Mouse (Mus musculus) C2C12 (cell line): ENCODE measurements around the gene Denr. TPM values are rescaled to one million over a fixed set of nuclear protein-coding genes. Genes with fewer than 3 reads are reported as not detected.

Experiments
- H3K27me3 ChIP-seq: one replicate; pipeline ENCODE4 v1.6.1; 2011; ENCODE audit not compliant: control insufficient read depth, insufficient read depth, insufficient read length
- H3K36me3 ChIP-seq: one replicate; pipeline ENCODE4 v1.6.1; 2011; ENCODE audit not compliant: control insufficient read depth, insufficient read depth
- H3K4me3 ChIP-seq: one replicate; pipeline ENCODE4 v1.5.1; 2011; ENCODE audit warnings: mild to moderate bottlenecking, control low read depth; ENCODE audit not compliant: poor library complexity, insufficient read depth, severe bottlenecking
- H3K79me2 ChIP-seq: one replicate; pipeline ENCODE4 v1.6.1; 2011; ENCODE audit not compliant: control insufficient read depth, insufficient read depth
- H3K79me3 ChIP-seq: one replicate; pipeline ENCODE4 v1.6.1; 2011; ENCODE audit warnings: low read depth, control low read depth
- H3ac ChIP-seq: one replicate; pipeline ENCODE3; 2011; ENCODE audit warnings: low read depth; ENCODE audit not compliant: control insufficient read depth, insufficient read length
- CTCF ChIP-seq: IDR thresholded peaks from one replicate; pipeline ENCODE4 v1.5.1; 2011; ENCODE audit not compliant: control insufficient read depth, insufficient read depth, insufficient read length
- MAX ChIP-seq: IDR thresholded peaks from one replicate; pipeline ENCODE4 v1.6.1; 2011; ENCODE audit warnings: mild to moderate bottlenecking, control low read depth
- MYOD1 ChIP-seq: IDR thresholded peaks from one replicate; pipeline ENCODE4 v1.6.1; 2011; ENCODE audit warnings: low read depth; ENCODE audit not compliant: control insufficient read depth, insufficient read length
- polyA plus RNA-seq: library from polyadenylated mRNA; unstranded; fragments of >200 nt; fragmentation: generic; extraction: Trizol; gene quantifications from one replicate; pipeline ENCODE4 v1.2.1, GENCODE M21; 2012; ENCODE audit warnings: missing spikeins

The Denr gene
- polyA plus RNA-seq, 1 experiment: 77.0 TPM

DNA sequence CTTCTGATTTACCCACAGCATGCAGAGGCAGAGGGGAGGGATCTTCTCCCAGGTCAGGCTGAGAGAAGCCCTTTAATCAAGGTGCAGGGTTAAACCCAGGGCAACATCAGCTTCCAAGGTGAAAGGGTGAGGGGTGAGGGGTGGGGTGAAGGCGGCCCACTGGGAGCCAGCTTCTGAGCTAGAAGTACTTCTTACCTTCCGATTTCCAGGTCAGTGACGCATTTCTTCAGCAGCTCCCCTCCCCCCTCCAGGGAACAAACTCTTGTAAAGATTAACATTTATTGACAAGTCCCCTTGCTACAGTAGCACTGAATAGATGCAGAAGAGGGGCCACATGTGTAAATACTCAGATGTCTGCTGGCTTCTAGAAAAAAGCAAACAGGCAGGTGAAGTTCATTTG is 70.3 kb downstream of the Denr start:
- H3K27me3 ChIP-seq: no peaks in the 10 kb centered on the region
- peaks cover 26% of the 10 kb centered on the region for H3K79me3 ChIP-seq
- H3K36me3 ChIP-seq: no peaks in the 10 kb centered on the region
- H3K4me3 ChIP-seq: no peak overlapping the region
- H3K79me2 ChIP-seq: peaks cover 68% of the 10 kb centered on the region
- no peak for TF ChIP-seq MAX
- H3ac ChIP-seq: no peak overlapping the region

DNA sequence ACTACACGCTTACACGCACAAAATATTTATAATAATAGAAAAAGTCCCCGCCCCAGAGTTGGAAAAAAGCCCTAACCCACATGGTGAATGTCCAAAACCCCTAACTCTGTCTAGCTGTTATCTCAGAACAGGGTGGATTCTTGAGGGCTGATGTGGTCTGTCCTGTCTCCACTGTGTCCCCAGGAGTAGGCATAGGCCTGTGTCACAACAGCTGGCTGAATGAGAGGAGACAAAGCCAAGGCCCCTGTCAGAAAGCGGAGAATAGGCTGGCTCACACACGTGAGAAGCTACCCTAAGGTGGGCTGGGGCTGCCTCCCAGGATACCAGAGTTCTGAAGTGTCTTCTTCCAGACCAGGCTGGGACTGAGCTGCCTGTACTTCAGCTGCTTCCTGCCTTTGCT is 71.2 kb downstream of the Denr start:
- Histone ChIP-seq H3K27me3 (no peaks in the 10 kb centered on the region), H3K79me2 (peaks cover 77% of the 10 kb centered on the region), H3ac (no peak overlapping the region), H3K4me3 (no peak overlapping the region), H3K79me3 (peaks cover 32% of the 10 kb centered on the region), H3K36me3 (no peaks in the 10 kb centered on the region)
- TF ChIP-seq CTCF (no peak), MYOD1 (peak; percentile 32)

Other genes with a start within 250 kb of the Denr start
- gene Clip1, start 222.6 kb upstream of the Denr start, polyA plus RNA-seq: 12.7 TPM
- 16.7 TPM for gene Zcchc8, start 186.1 kb upstream of the Denr start, polyA plus RNA-seq
- gene Rsrc2, start 157.8 kb upstream of the Denr start, polyA plus RNA-seq: 16.4 TPM
- gene Kntc1, start 157.5 kb upstream of the Denr start, polyA plus RNA-seq: 15.1 TPM
- not detected for gene Hcar2, start 41.7 kb upstream of the Denr start, polyA plus RNA-seq
- 0.02 TPM for gene Hcar1, start 27.2 kb upstream of the Denr start, polyA plus RNA-seq
- gene Gm43518, start 20.2 kb downstream of the Denr start, polyA plus RNA-seq: not detected
- 2.5 TPM for gene Ccdc62, start 23.5 kb downstream of the Denr start, polyA plus RNA-seq
- 24.3 TPM for gene Hip1r, start 66.5 kb downstream of the Denr start, polyA plus RNA-seq
- gene Vps37b, start 125.1 kb downstream of the Denr start, polyA plus RNA-seq: 40.7 TPM
- gene Abcb9, start 188.6 kb downstream of the Denr start, polyA plus RNA-seq: 0.46 TPM
- gene Ogfod2, start 205.1 kb downstream of the Denr start, polyA plus RNA-seq: 10.7 TPM
- 79.6 TPM for gene Arl6ip4, start 208.9 kb downstream of the Denr start, polyA plus RNA-seq